Mouse (Mus musculus) lung, adult 2 months (tissue): ENCODE results near the gene Ppa2. TPM values are rescaled to one million over a fixed set of nuclear protein-coding genes. Genes with fewer than 3 reads are reported as not detected.

Experiments
- DNase-seq: peaks from one replicate; pipeline ENCODE4 v3.0.0; 2022
- H3K4me1 ChIP-seq: fragments of 200-500 bp; 2 replicates; pipeline ENCODE4 v1.6.1; 2011; ENCODE audit warnings: low read length; ENCODE audit not compliant: control insufficient read depth, insufficient read depth
- H3K4me3 ChIP-seq: fragments of 200-500 bp; replicated peaks from 2 replicates; pipeline ENCODE3; 2011; ENCODE audit warnings: low read depth, mild to moderate bottlenecking, control low read depth, low read length; ENCODE audit errors: extremely low read depth
- CTCF ChIP-seq: fragments of 200-500 bp; IDR thresholded peaks from 2 replicates; pipeline ENCODE4 v1.5.1; 2011; ENCODE audit warnings: mild to moderate bottlenecking, low read length, control low read depth; ENCODE audit not compliant: insufficient read depth
- POLR2A ChIP-seq: fragments of 200-500 bp; IDR thresholded peaks from 2 replicates; pipeline ENCODE4 v1.6.1; 2011; ENCODE audit warnings: low read depth, mild to moderate bottlenecking, control low read depth, low read length, borderline replicate concordance; ENCODE audit errors: extremely low read depth
- WGBS: fragments of 180-500 bp; shearing (Covaris S2); methylation state at CpG from one replicate; pipeline ENCODE4 v1.1.7; 2018; 5-methylcytosine and 5-hydroxymethylcytosine counted together
- polyA plus RNA-seq: library from polyadenylated mRNA; depleted of rRNA; stranded (reverse); fragments of >200 nt; gene quantifications from 2 replicates; pipeline ENCODE4 v1.2.3, GENCODE M21; 2012

The Ppa2 gene
- polyA plus RNA-seq, 1 experiment: 34.6 TPM

GRCm38 (mm10) chr3:133378174-133378573 is 68.3 kb downstream of the Ppa2 start:
- no peaks in the 10 kb centered on the region for H3K4me1 ChIP-seq
- no peak overlapping the region for H3K4me3 ChIP-seq
- TF ChIP-seq CTCF (no peak), POLR2A (no peak)
- DNase-seq: no peak

- Histone ChIP-seq H3K4me3 (no peak overlapping the region), H3K4me1 (no peaks in the 10 kb centered on the region)
- WGBS: 92% methylated on average over 1 of the region's 1 CpGs
- DNase-seq: no peak
- TF ChIP-seq POLR2A: no peak
- TF ChIP-seq CTCF: no peak
Measured at GRCm38 (mm10) chr3:133379997-133380396, 70.1 kb downstream of the Ppa2 start.

GRCm38 (mm10) chr3:133381519-133381918 is 71.6 kb downstream of the Ppa2 start:
- WGBS: 83% methylated on average over 11 of the region's 11 CpGs

GRCm38 (mm10) chr3:133382147-133382546 is 72.2 kb downstream of the Ppa2 start:
- Histone ChIP-seq H3K4me1 (no peaks in the 10 kb centered on the region), H3K4me3 (no peak overlapping the region)
- 51% methylated on average over 9 of the region's 9 CpGs for WGBS
- TF ChIP-seq POLR2A (no peak), CTCF (no peak)
- no peak for DNase-seq

More at GRCm38 (mm10) chr3:133381519-133381918, 71.6 kb downstream of the Ppa2 start:
- TF ChIP-seq POLR2A (no peak), CTCF (no peak)
- DNase-seq: no peak
- Histone ChIP-seq H3K4me1 (no peaks in the 10 kb centered on the region), H3K4me3 (no peak overlapping the region)

- WGBS: 67% methylated on average over 6 of the region's 6 CpGs
- Histone ChIP-seq H3K4me3 (no peak overlapping the region), H3K4me1 (no peaks in the 10 kb centered on the region)
- TF ChIP-seq POLR2A (no peak), CTCF (no peak)
- DNase-seq: no peak
Measured at GRCm38 (mm10) chr3:133384164-133384708, 74.3 kb downstream of the Ppa2 start.

- WGBS: 78% methylated on average over 7 of the region's 7 CpGs
- H3K4me3 ChIP-seq: no peak overlapping the region
- no peak for DNase-seq
- TF ChIP-seq CTCF: no peak
- TF ChIP-seq POLR2A: no peak
- no peaks in the 10 kb centered on the region for H3K4me1 ChIP-seq
Measured at GRCm38 (mm10) chr3:133387283-133387682, 77.4 kb downstream of the Ppa2 start.

- WGBS: 91% methylated on average over 10 of the region's 10 CpGs
- no peak for DNase-seq
- no peak for TF ChIP-seq POLR2A
- TF ChIP-seq CTCF: no peak
- no peak overlapping the region for H3K4me3 ChIP-seq
- no peaks in the 10 kb centered on the region for H3K4me1 ChIP-seq
Measured at GRCm38 (mm10) chr3:133389803-133390387, 80.0 kb downstream of the Ppa2 start.

- no peak for DNase-seq
- H3K4me1 ChIP-seq: no peaks in the 10 kb centered on the region
- WGBS: 49% methylated on average over 2 of the region's 2 CpGs
- TF ChIP-seq CTCF (no peak), POLR2A (no peak)
- H3K4me3 ChIP-seq: no peak overlapping the region
Measured at GRCm38 (mm10) chr3:133394531-133394930, 84.6 kb downstream of the Ppa2 start.

- Histone ChIP-seq H3K4me1 (no peaks in the 10 kb centered on the region), H3K4me3 (no peak overlapping the region)
- no peak for DNase-seq
- WGBS: 85% methylated on average over 4 of the region's 4 CpGs
- TF ChIP-seq POLR2A (no peak), CTCF (no peak)
Measured at GRCm38 (mm10) chr3:133403849-133404248, 93.9 kb downstream of the Ppa2 start.

GRCm38 (mm10) chr3:133405636-133406035 is 95.7 kb downstream of the Ppa2 start:
- WGBS: 88% methylated on average over 3 of the region's 3 CpGs
- Histone ChIP-seq H3K4me3 (no peak overlapping the region), H3K4me1 (no peaks in the 10 kb centered on the region)
- DNase-seq: no peak
- TF ChIP-seq CTCF (no peak), POLR2A (no peak)

GRCm38 (mm10) chr3:133406248-133406647 is 96.3 kb downstream of the Ppa2 start:
- DNase-seq: no peak
- 79% methylated on average over 5 of the region's 5 CpGs for WGBS
- no peak overlapping the region for H3K4me3 ChIP-seq
- no peak for TF ChIP-seq CTCF
- no peaks in the 10 kb centered on the region for H3K4me1 ChIP-seq
